Mouse (Mus musculus): ENCODE results near the gene Stkld1. TPM values are rescaled to one million over a fixed set of nuclear protein-coding genes. Genes with fewer than 3 reads are reported as not detected.

Stkld1 gene
- polyA plus RNA-seq, 1 experiment from 2014 or later, result 0.22 TPM

DNA sequence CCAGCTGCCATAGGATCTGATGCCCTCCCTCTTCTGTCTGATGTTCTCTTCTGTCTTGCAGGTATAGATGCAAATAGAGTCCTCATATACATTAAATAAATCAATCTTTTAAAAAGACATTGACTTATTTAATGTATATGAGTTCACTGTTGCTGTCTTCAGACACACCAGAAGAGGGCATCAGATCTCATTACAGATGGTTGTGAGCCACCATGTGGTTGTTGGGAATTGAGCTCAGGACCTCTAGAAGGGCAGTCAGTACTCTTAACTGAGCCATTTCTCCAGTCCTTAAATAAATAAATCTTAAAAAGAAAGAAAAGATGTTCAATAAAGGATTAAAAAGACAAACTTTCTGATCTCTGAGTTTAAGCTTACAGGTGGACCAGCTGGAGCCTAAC lies 24.5 kb upstream of the Stkld1 start:
- Histone ChIP-seq H3K27ac (peak overlapping the region; percentile 89; the same call in 1 of the 2 replicates), H3K27me3 (no peaks in the 10 kb centered on the region), H3K4me3 (peak overlapping the region; percentile 90), H3K9me3 (replicated peaks) (no peaks in the 10 kb centered on the region), H3K36me3 (peaks cover 62% of the 10 kb centered on the region), H3K4me1 (peaks cover 32% of the 10 kb centered on the region), H3K9ac (peak overlapping the region; percentile 87), H3K4me2 (replicated peaks) (peak overlapping the region; percentile 78)
- ATAC-seq (ENCODE audit: low FRiP score), result no peak

- Histone ChIP-seq H3K27ac (peak within 1 kb of the TSS; percentile 89), H3K9ac (peak within 1 kb of the TSS; percentile 97), H3K9me3 (replicated peaks) (no peaks in the 10 kb centered on the region), H3K27me3 (no peaks in the 10 kb centered on the region), H3K4me2 (replicated peaks) (peak within 1 kb of the TSS; percentile 100), H3K36me3 (peaks cover 61% of the 10 kb centered on the region), H3K4me3 (peak within 1 kb of the TSS; percentile 90), H3K4me1 (peaks cover 41% of the 10 kb centered on the region)
- peak; percentile 92 for ATAC-seq (ENCODE audit: low FRiP score)
- under 1% methylated on average over 73 of the region's 74 CpGs for WGBS
These were observed 23.5 kb upstream of the Stkld1 start, which contains the start of the genes Med22 and Rpl7a for GRCm38 (mm10) chr2:26910124-26910993. TSS of gene Med22 (minus strand) at chr2:26910677. TSS of gene Rpl7a (plus strand) at chr2:26910764.

- Histone ChIP-seq H3K27ac (peak overlapping the region; percentile 89), H3K4me2 (replicated peaks) (peak overlapping the region; percentile 100), H3K4me3 (peak overlapping the region; percentile 90), H3K27me3 (no peaks in the 10 kb centered on the region), H3K36me3 (peaks cover 53% of the 10 kb centered on the region), H3K9ac (peak overlapping the region; percentile 97), H3K4me1 (peaks cover 45% of the 10 kb centered on the region), H3K9me3 (replicated peaks) (no peaks in the 10 kb centered on the region)
- 1% methylated on average over 37 of the region's 37 CpGs for WGBS
- peak; percentile 60 for ATAC-seq (ENCODE audit: low FRiP score)
These were observed 22.7 kb upstream of the Stkld1 start for GRCm38 (mm10) chr2:26910994-26911765.

DNA sequence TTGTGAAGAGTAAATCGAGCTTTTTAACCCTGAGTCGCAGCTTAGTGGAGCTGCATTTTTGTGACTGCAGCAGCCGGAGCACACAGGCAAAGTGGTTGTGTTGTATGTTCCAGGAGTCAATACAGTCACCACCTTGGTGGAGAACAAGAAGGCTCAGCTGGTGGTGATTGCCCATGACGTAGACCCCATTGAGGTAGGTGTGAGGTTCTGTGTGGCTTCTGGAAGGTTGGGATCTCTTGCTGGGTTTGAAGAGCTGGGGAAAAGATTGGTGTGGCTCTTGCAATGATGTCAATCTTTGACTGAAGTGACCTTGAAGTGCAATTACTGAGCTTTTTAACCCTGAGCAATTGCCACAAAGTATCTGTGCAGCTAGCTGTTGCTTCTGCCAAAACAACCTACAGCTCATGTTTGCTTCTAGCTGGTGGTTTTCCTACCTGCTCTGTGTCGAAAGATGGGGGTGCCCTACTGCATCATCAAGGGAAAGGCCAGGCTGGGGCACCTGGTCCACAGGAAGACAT lies 21.5 kb upstream of the Stkld1 start:
- Histone ChIP-seq H3K4me2 (replicated peaks) (peak overlapping the region; percentile 100), H3K9me3 (replicated peaks) (no peaks in the 10 kb centered on the region), H3K4me1 (peaks cover 53% of the 10 kb centered on the region), H3K4me3 (peak overlapping the region; percentile 90), H3K36me3 (peaks cover 44% of the 10 kb centered on the region), H3K27ac (no peak overlapping the region), H3K9ac (peak overlapping the region; percentile 97), H3K27me3 (no peaks in the 10 kb centered on the region)
- 70% methylated on average over 5 of the region's 5 CpGs for WGBS
- no peak for ATAC-seq (ENCODE audit: low FRiP score)

DNA sequence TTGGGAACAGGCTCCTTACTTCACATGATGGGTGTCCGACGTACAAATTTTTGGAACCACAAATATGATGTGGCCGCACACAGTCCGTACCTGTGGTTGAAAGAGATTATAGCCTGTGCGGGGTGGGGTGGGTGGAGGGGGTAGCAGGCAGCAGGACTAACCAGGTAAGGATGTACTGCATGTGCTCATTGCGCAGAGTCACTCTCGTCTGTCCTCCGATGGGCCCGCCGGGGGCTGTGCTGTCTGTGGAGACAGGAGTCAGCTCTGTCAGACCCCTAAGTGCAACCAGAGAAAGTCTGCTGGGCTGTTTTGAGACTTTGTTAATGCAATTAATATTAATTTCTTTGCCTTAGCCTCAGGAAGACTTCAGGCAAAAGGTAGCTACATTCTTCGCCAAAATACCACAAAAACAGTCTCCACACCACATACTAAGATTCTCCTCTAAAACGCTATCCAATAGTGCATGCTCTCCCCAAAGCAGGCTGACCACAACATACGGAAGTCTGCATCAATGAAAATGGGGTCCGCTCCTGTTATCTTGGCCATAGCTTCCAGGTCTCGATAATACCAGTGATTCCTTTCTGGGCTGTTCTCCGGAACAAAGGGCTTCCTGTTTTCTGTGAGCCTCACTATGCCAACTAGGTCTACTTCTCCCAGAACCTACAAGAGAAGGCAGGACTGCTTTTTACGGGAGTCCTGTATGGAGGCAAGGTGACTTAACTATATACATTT lies 20.3 kb upstream of the Stkld1 start:
- 87% methylated on average over 17 of the region's 17 CpGs for WGBS
- ATAC-seq (ENCODE audit: low FRiP score), result no peak

DNA sequence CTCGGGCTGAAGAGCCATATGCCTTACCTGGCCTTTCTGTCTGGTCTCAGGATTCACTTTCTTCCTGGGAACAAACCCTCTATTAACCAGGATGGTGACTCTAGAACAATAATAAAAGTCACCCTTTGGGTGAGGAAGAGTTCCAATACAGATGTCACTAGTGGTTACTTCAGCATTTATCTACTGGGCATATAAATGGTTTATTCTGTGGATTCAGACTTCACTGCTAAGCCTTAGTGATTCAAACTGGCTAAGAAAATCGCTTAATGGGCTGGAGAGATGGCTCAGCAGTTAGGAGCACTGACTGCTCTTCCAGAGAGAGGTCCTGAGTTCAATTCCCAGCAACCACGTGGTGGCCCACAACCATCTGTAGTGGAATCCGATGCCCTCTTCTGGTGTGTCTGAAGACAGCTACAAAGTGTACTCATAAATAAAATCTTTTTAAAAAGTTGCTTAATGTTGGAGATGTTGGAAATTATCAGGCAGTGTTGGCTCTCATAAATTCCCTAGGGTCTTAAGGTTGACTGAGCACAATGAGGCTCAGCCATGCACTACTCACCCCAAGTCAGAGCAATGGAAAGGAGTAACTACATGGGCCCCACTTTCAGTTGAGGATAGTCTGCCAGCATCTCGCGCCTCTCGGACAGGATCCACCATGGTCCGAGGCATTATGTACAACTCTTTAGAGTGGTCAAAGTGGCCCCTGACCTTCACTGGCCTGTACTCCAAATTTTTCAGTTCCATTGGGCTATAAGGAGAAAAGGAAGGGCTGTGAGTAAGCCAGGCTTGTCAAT lies 19.5 kb upstream of the Stkld1 start:
- H3K27me3 ChIP-seq, result no peaks in the 10 kb centered on the region
- H3K27ac ChIP-seq, result no peak overlapping the region
- peaks cover 53% of the 10 kb centered on the region for H3K36me3 ChIP-seq
- H3K9ac ChIP-seq, result no peak overlapping the region
- WGBS, result 66% methylated on average over 8 of the region's 8 CpGs
- ATAC-seq (ENCODE audit: low FRiP score), result no peak
- H3K9me3 ChIP-seq (replicated peaks), result no peaks in the 10 kb centered on the region
- no peak overlapping the region for H3K4me3 ChIP-seq
- 0 out of 2 replicates have a peak overlapping the region, but pooled peaks have one; percentile 99 for H3K4me2 ChIP-seq (replicated peaks)
- peaks cover 52% of the 10 kb centered on the region for H3K4me1 ChIP-seq

More for the DNA sequence above, 20.3 kb upstream of the Stkld1 start:
- H3K27ac ChIP-seq, result no peak overlapping the region
- no peak overlapping the region for H3K4me3 ChIP-seq
- no peaks in the 10 kb centered on the region for H3K27me3 ChIP-seq
- H3K9ac ChIP-seq, result no peak overlapping the region
- H3K4me2 ChIP-seq (replicated peaks), result no peak overlapping the region
- H3K9me3 ChIP-seq (replicated peaks), result no peaks in the 10 kb centered on the region
- peaks cover 46% of the 10 kb centered on the region for H3K36me3 ChIP-seq
- H3K4me1 ChIP-seq, result peaks cover 59% of the 10 kb centered on the region

DNA sequence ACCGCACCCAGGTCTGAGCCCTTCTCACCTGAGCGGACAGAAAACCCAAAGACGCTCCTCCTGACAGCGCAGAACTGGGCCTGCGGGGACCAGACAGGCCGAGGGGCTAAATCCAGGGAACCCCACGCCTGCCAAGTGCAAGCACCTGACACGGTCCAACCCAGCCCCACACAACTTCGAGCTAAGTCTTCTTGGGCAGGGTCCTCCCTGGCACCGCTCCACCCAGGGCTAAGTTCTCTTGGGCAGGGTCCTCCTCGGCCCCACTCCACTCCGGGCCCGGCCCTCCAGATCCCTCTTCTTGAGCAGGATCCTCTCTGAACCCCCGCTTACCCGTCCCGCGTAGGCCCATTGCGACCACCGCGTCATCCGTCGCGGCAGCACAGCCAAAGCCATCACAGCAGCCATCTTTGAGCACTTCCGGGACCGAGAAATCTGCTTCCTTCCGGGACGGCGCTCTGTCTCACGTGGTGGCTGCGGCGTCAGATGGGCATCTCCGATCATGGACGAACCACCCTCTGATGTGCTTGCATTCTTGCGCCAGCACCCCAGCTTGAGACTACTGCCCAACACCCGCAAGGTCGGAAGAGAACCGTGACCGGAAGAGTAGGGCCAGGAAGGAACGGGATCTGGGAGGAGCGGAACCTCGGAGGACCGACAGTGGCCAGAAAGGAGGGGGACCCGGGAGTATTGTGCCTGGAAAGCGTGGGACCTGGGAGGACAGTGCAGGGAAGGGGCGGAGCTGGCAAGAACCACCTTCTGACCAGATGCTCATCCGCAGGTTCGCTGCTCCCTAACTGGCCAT lies 17.7 kb upstream of the Stkld1 start, which contains the start of the genes Surf2 and Surf1:
Gene Surf2 (plus strand): TSS at position 441 of the 802 bp plus-strand sequence.
Gene Surf1 (minus strand): TSS at position 604 of the 802 bp plus-strand sequence.
- H3K36me3 ChIP-seq, result peaks cover 71% of the 10 kb centered on the region
- peak; percentile 74 for ATAC-seq (ENCODE audit: low FRiP score)
- peak within 1 kb of the TSS; percentile 73 for H3K27ac ChIP-seq
- 3% methylated on average over 47 of the region's 47 CpGs for WGBS
- H3K4me2 ChIP-seq (replicated peaks), result peak within 1 kb of the TSS; percentile 99
- H3K9ac ChIP-seq, result peak within 1 kb of the TSS; percentile 76
- H3K4me1 ChIP-seq, result peaks cover 47% of the 10 kb centered on the region
- H3K9me3 ChIP-seq (replicated peaks), result no peaks in the 10 kb centered on the region
- no peaks in the 10 kb centered on the region for H3K27me3 ChIP-seq
- H3K4me3 ChIP-seq, result peak within 1 kb of the TSS; percentile 76

DNA sequence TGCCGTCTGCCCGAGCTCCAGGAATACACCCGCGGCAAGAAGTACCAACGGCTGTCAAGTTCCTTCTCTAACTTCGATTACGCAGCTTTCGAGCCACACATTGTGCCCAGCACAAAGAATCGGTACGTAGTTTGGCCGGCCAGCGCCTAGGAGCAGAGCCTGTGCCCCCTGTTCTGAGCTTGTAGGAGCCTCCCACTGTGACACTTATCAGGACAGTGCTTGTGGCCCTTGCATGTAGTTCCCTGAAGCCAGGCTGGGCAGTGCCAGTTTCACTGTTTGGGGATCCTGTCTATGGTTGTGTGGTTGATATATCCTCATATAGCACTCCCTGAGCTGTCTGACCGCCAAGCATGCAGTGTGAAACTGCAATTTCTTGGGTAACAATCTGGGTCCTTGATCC lies 17.1 kb upstream of the Stkld1 start:
- no peaks in the 10 kb centered on the region for H3K27me3 ChIP-seq
- H3K4me1 ChIP-seq, result peaks cover 43% of the 10 kb centered on the region
- H3K9ac ChIP-seq, result peak overlapping the region; percentile 76
- H3K27ac ChIP-seq, result peak overlapping the region; percentile 73
- WGBS, result 2% methylated on average over 13 of the region's 13 CpGs
- H3K4me2 ChIP-seq (replicated peaks), result peak overlapping the region; percentile 99
- no peak for ATAC-seq (ENCODE audit: low FRiP score)
- peaks cover 74% of the 10 kb centered on the region for H3K36me3 ChIP-seq
- peak overlapping the region; percentile 76 for H3K4me3 ChIP-seq
- H3K9me3 ChIP-seq (replicated peaks), result no peaks in the 10 kb centered on the region

GRCm38 (mm10) chr2:26919684-26920083 lies 14.2 kb upstream of the Stkld1 start:
- H3K4me2 ChIP-seq (replicated peaks), result no peak overlapping the region
- H3K9me3 ChIP-seq (replicated peaks), result no peaks in the 10 kb centered on the region
- no peak overlapping the region for H3K27ac ChIP-seq
- peaks cover 74% of the 10 kb centered on the region for H3K36me3 ChIP-seq
- no peaks in the 10 kb centered on the region for H3K27me3 ChIP-seq
- H3K4me1 ChIP-seq, result peaks cover 31% of the 10 kb centered on the region
- no peak for ATAC-seq (ENCODE audit: low FRiP score)
- H3K4me3 ChIP-seq, result no peak overlapping the region
- WGBS, result 91% methylated on average over 3 of the region's 3 CpGs
- H3K9ac ChIP-seq, result no peak overlapping the region

DNA sequence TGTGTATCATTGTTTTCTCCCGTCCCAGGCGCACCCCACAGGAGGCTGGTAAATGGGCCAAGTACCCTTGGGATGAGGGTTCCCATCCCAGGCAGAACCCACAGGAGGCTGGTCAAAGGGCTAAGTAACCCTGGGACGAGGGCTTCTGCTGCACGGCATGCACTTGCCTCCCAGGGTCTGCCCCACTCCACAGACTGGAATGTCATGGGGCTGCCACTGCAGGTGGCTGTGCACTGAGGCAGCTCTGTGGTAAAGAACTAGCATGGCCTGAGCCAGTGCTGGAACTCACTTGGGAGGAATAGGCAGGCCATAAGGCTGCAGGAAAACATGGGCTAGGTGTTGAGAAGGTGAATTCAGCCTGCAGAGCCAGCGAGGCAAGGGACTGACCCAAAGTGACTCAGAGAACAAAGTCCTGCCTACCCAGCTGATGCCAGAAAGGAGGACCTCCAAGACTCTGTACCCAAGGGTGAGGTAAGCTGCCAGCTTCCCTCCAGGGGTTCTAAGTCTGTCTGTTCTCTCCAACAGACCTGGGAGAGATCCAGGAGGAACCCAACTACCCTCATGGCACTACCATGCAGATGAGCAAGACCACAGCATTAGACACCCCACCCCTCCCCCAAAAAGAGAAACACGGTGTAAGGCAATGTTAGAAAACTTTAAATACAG lies 13.5 kb upstream of the Stkld1 start:
- no peak overlapping the region for H3K4me3 ChIP-seq
- no peak overlapping the region for H3K4me2 ChIP-seq (replicated peaks)
- 92% methylated on average over 6 of the region's 6 CpGs for WGBS
- H3K27ac ChIP-seq, result no peak overlapping the region
- no peak for ATAC-seq (ENCODE audit: low FRiP score)
- no peaks in the 10 kb centered on the region for H3K9me3 ChIP-seq (replicated peaks)
- H3K36me3 ChIP-seq, result peaks cover 80% of the 10 kb centered on the region
- no peak overlapping the region for H3K9ac ChIP-seq
- no peaks in the 10 kb centered on the region for H3K27me3 ChIP-seq
- peaks cover 25% of the 10 kb centered on the region for H3K4me1 ChIP-seq

Data from hindbrain, embryonic 12.5 days (tissue).